In genomic region chr4:105213314-105213713, GRCm38 (mm10) we compare ENCODE assay signal across 12 mouse cellular contexts.
"Had no signal": no experiment of that assay in that cellular context is flagged by ENCODE, and none has a peak within 500 bp of the region (broad histone marks: within the 10 kb centered on the region; RNA-seq: fewer than 3 reads in every experiment).

No protein-coding gene starts in this region.

- ATAC-seq: liver, embryonic 12.5 days; midbrain, embryonic 16.5 days had no signal

- H3K9ac ChIP-seq: limb, embryonic 12.5 days; liver, embryonic 12.5 days; lung, embryonic 14.5 days; midbrain, embryonic 12.5 days had no signal

- DNase-seq: kidney, adult 8-10 months; kidney, postnatal 25 days; lung, embryonic 14.5 days; lung, postnatal 10 days; lung, postnatal 4 days; right cerebral cortex, postnatal 14 days; thymus, postnatal 4 days had no signal

- H3K4me1 ChIP-seq: midbrain, embryonic 12.5 days had no signal

- H3K27me3 ChIP-seq: limb, embryonic 12.5 days; liver, embryonic 12.5 days; midbrain, embryonic 12.5 days had no signal

- H3K9me3 ChIP-seq: limb, embryonic 12.5 days; liver, embryonic 12.5 days; midbrain, embryonic 12.5 days had no signal

- H3K27ac ChIP-seq: left cerebral cortex, adult 2 months; limb, embryonic 12.5 days; liver, embryonic 12.5 days; midbrain, embryonic 12.5 days had no signal

- H3K4me3 ChIP-seq: left cerebral cortex, adult 2 months; limb, embryonic 12.5 days; liver, embryonic 12.5 days; midbrain, embryonic 12.5 days had no signal

- H3K4me2 ChIP-seq: limb, embryonic 12.5 days; liver, embryonic 12.5 days; lung, embryonic 14.5 days; midbrain, embryonic 12.5 days had no signal
